Mouse (Mus musculus): Measurements from ENCODE around the gene Grip1. TPM values are rescaled to one million over a fixed set of nuclear protein-coding genes. Genes with fewer than 3 reads are reported as not detected.

Grip1 gene
- polyA plus RNA-seq, 1 experiment from 2014 or later, result 5.0 TPM

DNA sequence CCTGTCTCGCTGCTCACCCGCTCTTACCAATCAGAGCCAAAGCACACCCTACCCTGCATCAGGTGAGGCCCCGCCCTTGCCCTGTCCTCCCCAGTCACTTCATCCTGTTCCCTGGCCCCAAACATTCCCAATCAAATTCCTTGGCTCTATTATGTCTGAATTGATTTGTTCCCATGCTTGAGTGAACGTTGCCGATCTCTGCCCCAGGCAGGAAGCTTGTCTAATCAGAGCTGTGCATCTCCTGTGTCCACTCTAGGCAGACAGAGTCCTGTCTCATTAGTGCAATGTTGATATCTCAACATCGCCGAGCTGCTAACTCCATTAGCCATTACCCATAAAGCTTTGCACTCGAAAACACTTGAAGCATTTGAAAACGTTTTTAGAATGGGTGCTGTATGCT lies 210.0 kb downstream of the Grip1 start:
- no peaks in the 10 kb centered on the region for H3K36me3 ChIP-seq (ENCODE audit: control insufficient read depth, insufficient read depth, low read length)
- no peak overlapping the region for H3K27ac ChIP-seq (replicated peaks; ENCODE audit: low read depth, low read length)
- H3K4me3 ChIP-seq (ENCODE audit: low read depth, low read length), result no peak overlapping the region
- no peaks in the 10 kb centered on the region for H3K9me3 ChIP-seq (ENCODE audit: control insufficient read depth, low read length)
- no peak overlapping the region for H3K9ac ChIP-seq (ENCODE audit: low read depth, low read length)
- DNase-seq (ENCODE audit: low spot score) (no peak), ATAC-seq (ENCODE audit: low read depth) (no peak)
- H3K4me1 ChIP-seq (ENCODE audit: control insufficient read depth, insufficient read depth, low read length), result no peaks in the 10 kb centered on the region
- H3K4me2 ChIP-seq (ENCODE audit: low read depth, low read length), result no peak overlapping the region
- 79% methylated on average over 9 of the region's 9 CpGs for WGBS
- H3K27me3 ChIP-seq (replicated peaks; ENCODE audit: control insufficient read depth, insufficient read depth, low read length), result no peaks in the 10 kb centered on the region

DNA sequence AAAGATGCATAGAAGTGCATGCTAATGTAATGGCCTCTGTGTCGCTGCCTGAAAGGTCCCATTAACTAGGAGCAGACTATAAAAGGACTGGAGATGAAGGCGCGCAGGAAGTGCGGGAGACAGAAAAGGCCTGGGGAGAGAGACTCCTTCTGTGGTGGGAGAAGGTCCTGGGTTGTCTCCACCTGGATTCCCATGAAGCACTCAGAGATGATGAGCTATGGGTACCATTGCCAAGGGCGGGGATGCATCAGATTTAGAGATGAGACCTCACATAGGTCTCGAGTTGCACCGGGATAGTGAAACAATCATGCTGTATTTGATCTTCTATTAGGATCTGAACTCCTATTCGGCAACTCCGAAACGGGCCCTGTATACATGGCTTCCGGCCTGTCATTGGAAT lies 212.8 kb downstream of the Grip1 start:
- ATAC-seq (ENCODE audit: low read depth) (no peak), DNase-seq (ENCODE audit: low spot score) (no peak)
- Histone ChIP-seq H3K9ac (ENCODE audit: low read depth, low read length) (no peak overlapping the region), H3K27ac (replicated peaks; ENCODE audit: low read depth, low read length) (no peak overlapping the region), H3K4me1 (ENCODE audit: control insufficient read depth, insufficient read depth, low read length) (no peaks in the 10 kb centered on the region), H3K36me3 (ENCODE audit: control insufficient read depth, insufficient read depth, low read length) (no peaks in the 10 kb centered on the region), H3K4me3 (ENCODE audit: low read depth, low read length) (no peak overlapping the region), H3K9me3 (ENCODE audit: control insufficient read depth, low read length) (no peaks in the 10 kb centered on the region), H3K4me2 (ENCODE audit: low read depth, low read length) (no peak overlapping the region), H3K27me3 (replicated peaks; ENCODE audit: control insufficient read depth, insufficient read depth, low read length) (no peaks in the 10 kb centered on the region)
- WGBS, result 73% methylated on average over 11 of the region's 11 CpGs

DNA sequence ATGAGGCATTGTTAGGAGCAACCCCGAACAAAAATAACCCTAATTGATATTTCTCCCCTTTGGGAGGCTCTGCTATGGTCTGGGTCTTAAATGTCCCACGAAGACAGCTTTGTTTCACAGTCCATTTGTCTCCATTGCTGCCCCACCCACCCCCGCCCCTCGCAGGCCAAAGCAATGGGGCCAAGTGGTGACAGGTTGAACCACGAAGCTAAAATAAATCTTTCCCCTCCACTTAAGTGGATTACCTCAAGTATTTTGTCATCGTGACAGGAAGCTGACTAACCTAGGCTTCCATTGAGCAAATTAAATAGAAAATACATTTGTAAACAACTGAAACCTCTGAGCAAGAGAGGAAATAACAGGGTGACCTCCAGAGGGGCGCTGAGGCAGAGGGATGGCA lies 216.8 kb downstream of the Grip1 start:
- H3K4me2 ChIP-seq (ENCODE audit: low read depth, low read length), result no peak overlapping the region
- H3K9ac ChIP-seq (ENCODE audit: low read depth, low read length), result no peak overlapping the region
- no peak overlapping the region for H3K27ac ChIP-seq (replicated peaks; ENCODE audit: low read depth, low read length)
- no peaks in the 10 kb centered on the region for H3K36me3 ChIP-seq (ENCODE audit: control insufficient read depth, insufficient read depth, low read length)
- H3K27me3 ChIP-seq (replicated peaks; ENCODE audit: control insufficient read depth, insufficient read depth, low read length), result no peaks in the 10 kb centered on the region
- ATAC-seq (ENCODE audit: low read depth) (no peak), DNase-seq (ENCODE audit: low spot score) (no peak)
- 59% methylated on average over 7 of the region's 7 CpGs for WGBS
- H3K4me1 ChIP-seq (ENCODE audit: control insufficient read depth, insufficient read depth, low read length), result no peaks in the 10 kb centered on the region
- no peak overlapping the region for H3K4me3 ChIP-seq (ENCODE audit: low read depth, low read length)
- H3K9me3 ChIP-seq (ENCODE audit: control insufficient read depth, low read length), result no peaks in the 10 kb centered on the region

DNA sequence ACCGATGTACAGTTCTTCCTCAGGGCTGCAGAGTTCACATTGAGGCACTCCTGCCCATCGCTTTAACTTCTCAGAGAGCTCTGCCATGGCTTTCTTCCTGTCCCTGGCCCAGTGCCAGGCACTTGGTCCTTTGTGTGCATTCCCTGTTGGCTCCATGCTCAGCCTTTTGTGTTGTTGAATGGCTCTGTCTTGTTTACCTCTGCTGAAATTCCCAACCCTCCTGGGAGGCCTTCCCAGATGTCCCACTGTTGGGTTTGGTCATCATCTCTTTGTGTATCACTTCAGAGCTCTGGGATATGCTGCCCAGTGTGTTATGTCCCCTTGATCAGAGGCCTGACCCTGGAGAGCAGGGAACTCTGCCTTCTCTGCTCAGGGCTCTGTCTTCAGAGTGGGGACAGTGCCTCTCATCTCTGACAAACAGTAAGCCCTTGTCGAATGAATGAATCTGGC lies 230.8 kb downstream of the Grip1 start:
- H3K4me2 ChIP-seq (ENCODE audit: low read depth, low read length), result no peak overlapping the region
- 57% methylated on average over 3 of the region's 3 CpGs for WGBS
- peak; percentile 37; the same call in 1 of the 2 replicates for ATAC-seq (ENCODE audit: low read depth)

DNA sequence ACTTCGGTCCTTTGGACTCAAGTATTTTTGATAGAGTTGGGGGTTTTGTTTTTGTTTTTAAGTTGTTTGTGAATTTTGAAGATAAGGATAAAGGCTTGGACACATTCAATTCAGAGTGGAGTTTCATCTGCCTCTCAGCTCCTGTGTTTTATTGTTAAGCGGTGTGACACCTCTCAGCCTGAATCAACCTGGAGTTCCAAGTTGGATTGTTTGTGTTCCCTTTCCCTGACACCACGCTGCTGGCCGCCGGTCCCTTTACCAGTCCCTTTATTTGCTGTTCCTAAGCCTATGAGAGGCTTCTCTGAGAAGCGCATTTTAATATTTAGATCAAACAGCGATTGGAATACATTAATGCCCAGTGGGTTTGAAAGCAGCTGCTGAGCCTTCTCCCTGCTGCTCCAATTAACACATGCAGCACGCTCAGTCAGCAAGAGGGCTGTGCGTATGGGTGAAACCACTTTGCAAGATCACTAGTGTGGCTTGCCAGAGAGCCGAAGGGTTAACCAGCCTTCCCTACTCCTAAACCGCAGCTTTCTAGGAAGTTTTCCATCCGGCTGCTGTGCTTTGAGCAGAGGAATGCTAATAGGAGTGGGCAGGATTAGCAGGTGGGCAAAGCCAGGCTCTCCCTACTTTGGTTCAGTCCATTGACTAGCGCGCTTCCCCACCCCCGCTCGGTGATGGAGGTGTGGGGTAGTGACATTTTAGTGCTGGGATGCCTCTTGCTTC lies 237.9 kb downstream of the Grip1 start:
- H3K4me3 ChIP-seq (ENCODE audit: low read depth, low read length), result peak overlapping the region; percentile 33
- no peak overlapping the region for H3K27ac ChIP-seq (replicated peaks; ENCODE audit: low read depth, low read length)
- 2% methylated on average over 16 of the region's 16 CpGs for WGBS
- H3K27me3 ChIP-seq (replicated peaks; ENCODE audit: control insufficient read depth, insufficient read depth, low read length), result peaks cover 26% of the 10 kb centered on the region
- DNase-seq (ENCODE audit: low spot score), result peak; percentile 87
- H3K9ac ChIP-seq (ENCODE audit: low read depth, low read length), result peak overlapping the region; percentile 5; the same call in 1 of the 2 replicates
- H3K4me1 ChIP-seq (ENCODE audit: control insufficient read depth, insufficient read depth, low read length), result peaks cover 14% of the 10 kb centered on the region
- no peaks in the 10 kb centered on the region for H3K36me3 ChIP-seq (ENCODE audit: control insufficient read depth, insufficient read depth, low read length)
- peak overlapping the region; percentile 61 for H3K4me2 ChIP-seq (ENCODE audit: low read depth, low read length)
- no peaks in the 10 kb centered on the region for H3K9me3 ChIP-seq (ENCODE audit: control insufficient read depth, low read length)
- peak; percentile 82 for ATAC-seq (ENCODE audit: low read depth)

More for the DNA sequence above, 230.8 kb downstream of the Grip1 start:
- Histone ChIP-seq H3K9me3 (ENCODE audit: control insufficient read depth, low read length) (no peaks in the 10 kb centered on the region), H3K9ac (ENCODE audit: low read depth, low read length) (no peak overlapping the region), H3K27ac (replicated peaks; ENCODE audit: low read depth, low read length) (no peak overlapping the region), H3K36me3 (ENCODE audit: control insufficient read depth, insufficient read depth, low read length) (no peaks in the 10 kb centered on the region), H3K27me3 (replicated peaks; ENCODE audit: control insufficient read depth, insufficient read depth, low read length) (no peaks in the 10 kb centered on the region), H3K4me3 (ENCODE audit: low read depth, low read length) (no peak overlapping the region), H3K4me1 (ENCODE audit: control insufficient read depth, insufficient read depth, low read length) (peaks cover 4% of the 10 kb centered on the region; the same call in 1 of the 2 replicates)
- peak; percentile 53 for DNase-seq (ENCODE audit: low spot score)

DNA sequence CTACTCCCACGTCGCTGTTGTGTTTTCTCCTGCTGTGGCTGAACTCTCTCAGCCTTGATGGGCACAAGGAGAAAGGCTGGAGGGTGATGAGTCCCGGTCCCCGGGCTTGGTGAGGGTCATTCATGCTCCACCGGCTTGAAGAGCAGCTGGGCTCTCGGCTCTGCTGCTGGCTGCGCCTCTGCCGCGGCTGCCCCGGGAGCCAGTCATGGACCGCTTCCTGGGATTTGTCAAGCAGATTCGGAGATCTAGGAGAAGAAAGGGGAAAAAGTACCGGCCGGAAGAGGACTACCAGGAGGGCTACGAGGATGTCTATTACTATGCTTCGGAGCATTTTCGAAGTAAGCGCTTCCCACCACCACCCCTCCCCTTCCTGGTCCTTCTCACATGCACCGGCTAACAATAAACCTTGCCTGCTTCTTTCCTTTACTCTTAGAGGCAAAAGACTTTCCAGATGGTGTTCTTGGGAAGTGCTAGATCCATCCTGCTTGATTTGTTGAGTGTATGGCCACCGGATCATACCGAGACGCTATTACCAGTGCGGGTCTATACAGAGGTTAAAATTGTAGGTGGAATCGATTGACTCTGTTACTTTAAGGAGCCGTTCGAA lies 238.8 kb downstream of the Grip1 start:
- 3% methylated on average over 26 of the region's 26 CpGs for WGBS
- Histone ChIP-seq H3K9ac (ENCODE audit: low read depth, low read length) (0 out of 2 replicates have a peak overlapping the region, but pooled peaks have one; percentile 14), H3K27ac (replicated peaks; ENCODE audit: low read depth, low read length) (no peak overlapping the region), H3K9me3 (ENCODE audit: control insufficient read depth, low read length) (no peaks in the 10 kb centered on the region), H3K36me3 (ENCODE audit: control insufficient read depth, insufficient read depth, low read length) (no peaks in the 10 kb centered on the region), H3K4me3 (ENCODE audit: low read depth, low read length) (peak overlapping the region; percentile 33), H3K4me2 (ENCODE audit: low read depth, low read length) (peak overlapping the region; percentile 61), H3K27me3 (replicated peaks; ENCODE audit: control insufficient read depth, insufficient read depth, low read length) (peaks cover 26% of the 10 kb centered on the region), H3K4me1 (ENCODE audit: control insufficient read depth, insufficient read depth, low read length) (peaks cover 14% of the 10 kb centered on the region)
- DNase-seq (ENCODE audit: low spot score), result no peak
- no peak for ATAC-seq (ENCODE audit: low read depth)

DNA sequence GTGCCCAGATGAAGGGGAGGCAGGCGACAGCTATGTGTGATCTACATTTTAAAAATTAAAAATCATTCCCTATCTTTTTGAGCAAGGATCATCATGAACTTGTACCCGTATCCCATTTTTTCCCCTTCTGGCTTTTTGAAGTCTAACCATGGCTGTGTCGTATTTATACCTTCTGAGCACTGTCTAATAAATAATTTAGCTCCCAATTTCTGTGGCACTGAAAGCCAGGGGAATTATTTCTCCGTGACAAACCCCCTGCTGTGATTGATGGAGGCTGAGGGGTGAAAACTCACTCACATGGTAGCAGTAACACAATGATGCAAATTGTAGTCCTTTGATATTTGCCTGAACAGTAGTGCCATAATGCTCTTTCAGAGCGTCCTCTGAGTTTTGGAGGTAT lies 239.8 kb downstream of the Grip1 start:
- Histone ChIP-seq H3K36me3 (ENCODE audit: control insufficient read depth, insufficient read depth, low read length) (no peaks in the 10 kb centered on the region), H3K4me2 (ENCODE audit: low read depth, low read length) (no peak overlapping the region), H3K9ac (ENCODE audit: low read depth, low read length) (no peak overlapping the region), H3K4me3 (ENCODE audit: low read depth, low read length) (no peak overlapping the region), H3K9me3 (ENCODE audit: control insufficient read depth, low read length) (no peaks in the 10 kb centered on the region), H3K27me3 (replicated peaks; ENCODE audit: control insufficient read depth, insufficient read depth, low read length) (peaks cover 26% of the 10 kb centered on the region), H3K27ac (replicated peaks; ENCODE audit: low read depth, low read length) (no peak overlapping the region), H3K4me1 (ENCODE audit: control insufficient read depth, insufficient read depth, low read length) (peaks cover 14% of the 10 kb centered on the region)
- ATAC-seq (ENCODE audit: low read depth) (no peak), DNase-seq (ENCODE audit: low spot score) (no peak)
- WGBS, result 63% methylated on average over 5 of the region's 5 CpGs

DNA sequence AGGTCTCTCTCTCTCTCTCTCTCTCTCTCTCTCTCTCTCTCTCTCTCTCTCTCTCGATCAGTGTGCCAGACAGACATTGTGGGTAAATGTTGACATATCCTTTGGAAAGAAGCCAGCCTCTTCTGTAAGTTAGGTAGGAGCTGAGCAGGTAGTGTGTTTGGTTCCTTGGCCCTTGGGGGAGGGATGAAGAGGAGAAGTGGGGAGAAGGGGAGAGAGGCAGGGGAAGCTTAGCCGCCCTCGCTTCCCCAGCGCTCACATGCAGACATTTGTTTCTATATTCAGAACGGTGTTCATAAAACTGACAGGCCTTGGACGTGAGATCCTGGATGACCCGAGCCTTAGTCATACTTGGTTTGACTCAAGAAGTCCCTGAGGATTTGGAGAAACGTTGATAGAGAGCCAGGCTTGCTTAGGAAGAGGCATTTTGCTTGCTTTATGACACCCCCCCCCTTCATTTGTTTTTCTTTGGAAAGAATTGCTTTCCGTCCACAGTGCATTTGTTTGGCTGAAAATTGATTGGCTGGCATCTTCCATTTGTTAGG lies 243.7 kb downstream of the Grip1 start:
- H3K27me3 ChIP-seq (replicated peaks; ENCODE audit: control insufficient read depth, insufficient read depth, low read length), result peaks cover 18% of the 10 kb centered on the region
- no peak overlapping the region for H3K4me3 ChIP-seq (ENCODE audit: low read depth, low read length)
- DNase-seq (ENCODE audit: low spot score) (no peak), ATAC-seq (ENCODE audit: low read depth) (no peak)
- no peak overlapping the region for H3K4me2 ChIP-seq (ENCODE audit: low read depth, low read length)
- H3K4me1 ChIP-seq (ENCODE audit: control insufficient read depth, insufficient read depth, low read length), result peaks cover 4% of the 10 kb centered on the region
- H3K36me3 ChIP-seq (ENCODE audit: control insufficient read depth, insufficient read depth, low read length), result no peaks in the 10 kb centered on the region
- no peak overlapping the region for H3K9ac ChIP-seq (ENCODE audit: low read depth, low read length)
- H3K27ac ChIP-seq (replicated peaks; ENCODE audit: low read depth, low read length), result no peak overlapping the region
- H3K9me3 ChIP-seq (ENCODE audit: control insufficient read depth, low read length), result no peaks in the 10 kb centered on the region
- WGBS, result 61% methylated on average over 9 of the region's 9 CpGs
